Mouse (Mus musculus) liver, embryonic 14.5 days (tissue): ENCODE data around the gene Jaml. TPM values are rescaled to one million over a fixed set of nuclear protein-coding genes. Genes with fewer than 3 reads are reported as not detected.

ENCODE experiments used
- ATAC-seq: fragments of 200-750 bp; cut with Nextera tagmentation; 2 replicates; pipeline ENCODE4 v1.8.0; 2017; ENCODE audit warnings: moderate number of reproducible peaks, mild to moderate bottlenecking, moderate library complexity; ENCODE audit not compliant: insufficient read depth
- DNase-seq, 3 experiments: peaks; one replicate each; pipeline ENCODE4 v3.0.0-alpha.2; 2012 to 2013; ENCODE audit warnings: low read depth in 3 of 3, low spot score in 3 of 3
- H3K27ac ChIP-seq: fragments of 300-500 bp; sonication (generic); 2 replicates; pipeline ENCODE4 v1.5.1; 2014; ENCODE audit warnings: moderate library complexity, mild to moderate bottlenecking, control low read depth, inconsistent platforms
- H3K27me3 ChIP-seq: fragments of 300-500 bp; sonication (generic); 2 replicates; pipeline ENCODE4 v1.6.1; 2014; ENCODE audit warnings: mild to moderate bottlenecking, low read length, moderate library complexity; ENCODE audit not compliant: control insufficient read depth, insufficient read depth
- H3K36me3 ChIP-seq: fragments of 300-500 bp; sonication (generic); replicated peaks from 2 replicates; pipeline ENCODE4 v1.6.1; 2014; ENCODE audit warnings: low read depth; ENCODE audit not compliant: control insufficient read depth, insufficient read depth
- H3K4me1 ChIP-seq, 2 experiments: fragments of 200-500 bp in 1 of 2; fragments of 300-500 bp in 1 of 2; sonication (generic) in 1 of 2; replicated peaks; 2 replicates each; pipeline ENCODE4 v1.6.1; 2012 to 2014; ENCODE audit warnings: antibody characterized with exemption in 1 of 2, inconsistent platforms in 1 of 2, low read length in 1 of 2; ENCODE audit not compliant: control insufficient read depth in 2 of 2, insufficient read depth in 2 of 2
- H3K4me2 ChIP-seq: fragments of 300-500 bp; sonication (generic); 2 replicates; pipeline ENCODE4 v1.6.1; 2014; ENCODE audit warnings: low read depth, mild to moderate bottlenecking, control low read depth, moderate library complexity
- H3K4me3 ChIP-seq, 2 experiments: fragments of 200-500 bp in 1 of 2; fragments of 300-500 bp in 1 of 2; sonication (generic) in 1 of 2; 2 replicates each; pipeline ENCODE4 v1.5.1; 2012 to 2014; ENCODE audit warnings: low read depth in 2 of 2, low read length in 2 of 2, mild to moderate bottlenecking in 2 of 2, control low read depth in 1 of 2, inconsistent platforms in 1 of 2, moderate library complexity in 1 of 2; ENCODE audit not compliant: insufficient read depth in 1 of 2
- H3K9ac ChIP-seq: fragments of 300-500 bp; sonication (generic); replicated peaks from 2 replicates; pipeline ENCODE4 v1.6.1; 2014; ENCODE audit warnings: mild to moderate bottlenecking, control low read depth, moderate library complexity
- H3K9me3 ChIP-seq: fragments of 300-500 bp; sonication (generic); 2 replicates; pipeline ENCODE4 v1.6.1; 2016; ENCODE audit warnings: low read length, mixed read lengths; ENCODE audit not compliant: control insufficient read depth
- CTCF ChIP-seq: IDR thresholded peaks from 2 replicates; pipeline ENCODE4 v1.5.1; 2016; ENCODE audit warnings: antibody characterized with exemption, low read depth, control low read depth
- EP300 ChIP-seq: IDR thresholded peaks from 2 replicates; pipeline ENCODE4 v1.6.1; 2016; ENCODE audit warnings: antibody characterized with exemption, low read depth
- WGBS: fragments of 180-500 bp; shearing (Covaris S2); extraction: QIAGEN DNeasy Blood & Tissue Kit; methylation state at CpG from one replicate; pipeline ENCODE4 v1.1.7; 2014; ENCODE audit not compliant: insufficient replicate concordance; 5-methylcytosine and 5-hydroxymethylcytosine counted together
- polyA plus RNA-seq, 2 experiments: library from polyadenylated mRNA; depleted of rRNA in 1 of 2; stranded (reverse) in 1 of 2; unstranded in 1 of 2; fragments of >200 nt; fragmentation: Nextera tagmentation in 1 of 2; extraction: Ambion mirVana in 1 of 2; gene quantifications; 2 replicates each; pipeline versions ENCODE4 v1.2.1 to v1.2.3; 2012 to 2014

Jaml gene
- polyA plus RNA-seq, 2 experiments: 0.09 to 0.25 TPM

- no peak for TF ChIP-seq CTCF
- TF ChIP-seq EP300: no peak
These were observed 23.8 kb upstream of the Jaml start, which contains the start of gene Mpzl3 for GRCm38 (mm10) chr9:45055082-45055713. Gene Mpzl3, plus strand, starts transcription at chr9:45055186.

GRCm38 (mm10) chr9:45058304-45058940 lies 20.6 kb upstream of the Jaml start:
- TF ChIP-seq CTCF: no peak
- no peak for TF ChIP-seq EP300
- DNase-seq: no peak
- WGBS: 33% methylated on average over 5 of the region's 5 CpGs

More at GRCm38 (mm10) chr9:45055082-45055713, 23.8 kb upstream of the Jaml start, which contains the start of gene Mpzl3:
- Histone ChIP-seq H3K9me3 (no peaks in the 10 kb centered on the region), H3K4me3 (peak within 1 kb of the TSS; percentile 49 to 71), H3K36me3 (no peaks in the 10 kb centered on the region), H3K4me2 (peak within 1 kb of the TSS; percentile 45), H3K9ac (no peak within 1 kb of the TSS), H3K27me3 (peaks cover 3% of the 10 kb centered on the region), H3K27ac (no peak within 1 kb of the TSS), H3K4me1 (no peaks in the 10 kb centered on the region)
- WGBS: 2% methylated on average over 33 of the region's 33 CpGs
- peak in 2 of 3 experiments; percentile 3 to 12 for DNase-seq
- peak; percentile 33 for ATAC-seq

GRCm38 (mm10) chr9:45060151-45060550 lies 18.8 kb upstream of the Jaml start:
- no peaks in the 10 kb centered on the region for H3K4me1 ChIP-seq
- ATAC-seq: no peak
- no peaks in the 10 kb centered on the region; the same call in 1 of the 2 replicates for H3K27me3 ChIP-seq
- no peak overlapping the region for H3K27ac ChIP-seq
- H3K36me3 ChIP-seq: no peaks in the 10 kb centered on the region
- no peak overlapping the region for H3K4me2 ChIP-seq
- no peak overlapping the region for H3K9ac ChIP-seq
- 44% methylated on average over 7 of the region's 7 CpGs for WGBS
- DNase-seq: no peak
- H3K9me3 ChIP-seq: no peaks in the 10 kb centered on the region
- H3K4me3 ChIP-seq: no peak overlapping the region
- no peak for TF ChIP-seq CTCF
- TF ChIP-seq EP300: no peak

More at GRCm38 (mm10) chr9:45058304-45058940, 20.6 kb upstream of the Jaml start:
- H3K27me3 ChIP-seq: peaks cover 3% of the 10 kb centered on the region
- H3K9ac ChIP-seq: no peak overlapping the region
- no peak for ATAC-seq
- H3K4me2 ChIP-seq: no peak overlapping the region
- H3K27ac ChIP-seq: no peak overlapping the region
- H3K36me3 ChIP-seq: no peaks in the 10 kb centered on the region
- H3K4me3 ChIP-seq: no peak overlapping the region
- no peaks in the 10 kb centered on the region for H3K4me1 ChIP-seq
- H3K9me3 ChIP-seq: no peaks in the 10 kb centered on the region

GRCm38 (mm10) chr9:45062677-45063076 lies 16.3 kb upstream of the Jaml start:
- Histone ChIP-seq H3K9me3 (no peaks in the 10 kb centered on the region), H3K9ac (no peak overlapping the region), H3K4me2 (no peak overlapping the region), H3K27ac (no peak overlapping the region), H3K4me3 (no peak overlapping the region), H3K27me3 (no peaks in the 10 kb centered on the region), H3K36me3 (no peaks in the 10 kb centered on the region), H3K4me1 (no peaks in the 10 kb centered on the region)
- TF ChIP-seq EP300: no peak
- TF ChIP-seq CTCF: no peak
- WGBS: 34% methylated on average over 3 of the region's 3 CpGs
- no peak for ATAC-seq
- DNase-seq: no peak

- Histone ChIP-seq H3K4me2 (no peak overlapping the region), H3K36me3 (no peaks in the 10 kb centered on the region), H3K27ac (no peak overlapping the region), H3K9me3 (no peaks in the 10 kb centered on the region), H3K4me1 (no peaks in the 10 kb centered on the region), H3K27me3 (no peaks in the 10 kb centered on the region), H3K4me3 (no peak overlapping the region), H3K9ac (no peak overlapping the region; the same call in 1 of the 2 replicates)
- 57% methylated on average over 6 of the region's 6 CpGs for WGBS
- ATAC-seq (no peak), DNase-seq (no peak)
- TF ChIP-seq EP300: no peak
- no peak for TF ChIP-seq CTCF
These were observed 14.6 kb upstream of the Jaml start for GRCm38 (mm10) chr9:45064421-45064820.
